ENCODE assay signal across 12 mouse cellular contexts in the genomic region with DNA sequence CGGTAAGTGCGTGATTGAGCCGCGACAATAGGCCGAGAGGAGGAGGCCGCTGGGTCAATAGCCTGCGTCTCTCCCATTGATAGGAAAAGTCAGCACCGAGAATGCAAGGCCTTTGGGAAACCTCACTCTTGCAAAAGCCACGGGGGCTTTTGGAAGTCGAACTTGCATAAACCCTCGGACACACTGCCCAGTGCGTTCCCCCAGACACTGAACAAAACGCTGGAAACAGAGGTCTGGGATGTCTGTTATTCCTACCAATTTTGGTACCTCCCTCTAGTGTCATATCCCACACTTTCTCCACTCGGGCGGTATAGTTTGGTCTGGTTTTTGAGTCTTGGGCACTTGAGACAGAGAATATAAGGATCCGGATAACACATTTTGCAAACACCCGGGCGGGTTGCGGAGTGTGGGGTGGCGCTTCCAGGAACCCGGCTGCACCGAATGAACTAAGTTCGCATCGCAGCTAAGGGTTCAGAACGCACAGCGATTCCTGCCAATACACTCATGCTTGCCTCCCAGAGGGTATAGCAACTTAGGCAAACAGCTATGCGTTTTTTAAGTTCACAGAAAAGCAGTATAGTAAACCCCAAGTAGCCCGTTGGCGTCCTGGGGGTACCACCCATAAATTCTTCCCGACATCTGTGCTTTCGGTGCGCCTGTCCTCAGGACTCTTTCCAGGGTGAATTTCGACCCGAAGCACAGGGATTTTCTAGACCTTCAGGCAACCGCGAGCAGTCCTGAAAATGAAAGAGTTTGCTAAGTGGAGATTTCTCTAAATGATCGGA.
A peak's percentile ranks its signal among the peaks of the same experiment; 100 is the strongest.
DNase-seq lines count a peak whose midpoint lies in the region; ATAC-seq lines count a peak whose summit lies in the region.
"Had no signal": no experiment of that assay in that cellular context is flagged by ENCODE, and none has a peak within 500 bp of the region (broad histone marks: within the 10 kb centered on the region; RNA-seq: fewer than 3 reads in every experiment).

No protein-coding gene starts in this region.

- DNase-seq in R1 (ENCODE audit: low read depth, low spot score), result peak; percentile 46
- peak; percentile 67 for DNase-seq in embryo, embryonic 11 days
- DNase-seq in kidney, adult 9 months, result no peak
- no peak for DNase-seq in c-Kit-positive CD71-positive TER-119-positive erythroid progenitor cells, embryonic 14.5 days (ENCODE audit: low spot score)
- no peak for DNase-seq in thymus, postnatal 0 days (ENCODE audit: low spot score)
- DNase-seq: gastrocnemius, postnatal 36 days; heart, postnatal 14 days; kidney, postnatal 36 days; left cerebral cortex, postnatal 4 days; thymus, adult 2 months had no signal

- peak overlapping the region; percentile 27; the same call in 1 of the 2 replicates for H3K4me3 ChIP-seq in hindbrain, embryonic 12.5 days
- H3K4me3 ChIP-seq in midbrain, embryonic 15.5 days, result no peak overlapping the region

- no peak for ATAC-seq in hindbrain, embryonic 12.5 days (ENCODE audit: low FRiP score)
- no peak for ATAC-seq in midbrain, embryonic 15.5 days (replicated peaks)

- H3K36me3 ChIP-seq in hindbrain, embryonic 12.5 days, result no peaks in the 10 kb centered on the region
- H3K36me3 ChIP-seq in midbrain, embryonic 15.5 days (replicated peaks), result no peaks in the 10 kb centered on the region

- 2% methylated on average over 37 of the region's 37 CpGs for WGBS in hindbrain, embryonic 12.5 days
- WGBS in midbrain, embryonic 15.5 days, result 7% methylated on average over 37 of the region's 37 CpGs

- peaks cover 51% of the 10 kb centered on the region for H3K4me1 ChIP-seq in hindbrain, embryonic 12.5 days
- peaks cover 37% of the 10 kb centered on the region for H3K4me1 ChIP-seq in midbrain, embryonic 15.5 days

- peak overlapping the region; percentile 95 for H3K27ac ChIP-seq in hindbrain, embryonic 12.5 days
- peak overlapping the region; percentile 79 for H3K27ac ChIP-seq in midbrain, embryonic 15.5 days

- peak overlapping the region; percentile 53 for H3K4me2 ChIP-seq in hindbrain, embryonic 12.5 days (replicated peaks)
- H3K4me2 ChIP-seq in midbrain, embryonic 15.5 days, result peak overlapping the region; percentile 64

- peak overlapping the region; percentile 68 for H3K9ac ChIP-seq in hindbrain, embryonic 12.5 days
- H3K9ac ChIP-seq in midbrain, embryonic 15.5 days, result no peak overlapping the region

- H3K9me3 ChIP-seq in hindbrain, embryonic 12.5 days (replicated peaks), result no peaks in the 10 kb centered on the region
- no peaks in the 10 kb centered on the region for H3K9me3 ChIP-seq in midbrain, embryonic 15.5 days

- H3K27me3 ChIP-seq in hindbrain, embryonic 12.5 days, result peaks cover 87% of the 10 kb centered on the region
- H3K27me3 ChIP-seq in midbrain, embryonic 15.5 days (replicated peaks), result peaks cover 40% of the 10 kb centered on the region

Comparison
In these comparisons a context has a peak if more than half of its experiments do, and no peak if none do; other contexts are left out.
1. DNase-seq: peak in R1 (single experiment) and embryo, embryonic 11 days (single experiment); none in kidney, adult 9 months (single experiment), c-Kit-positive CD71-positive TER-119-positive erythroid progenitor cells, embryonic 14.5 days (single experiment) and thymus, postnatal 0 days (single experiment).